Mouse (Mus musculus) ES-E14 (cell line): ENCODE results near the gene Jsrp1. TPM values are rescaled to one million over a fixed set of nuclear protein-coding genes. Genes with fewer than 3 reads are reported as not detected.

Experiments used
- DNase-seq: peaks from one replicate; pipeline ENCODE4 v3.0.0-alpha.2; 2013; ENCODE audit warnings: low read depth, low spot score
- H3K27ac ChIP-seq: 2 replicates; pipeline ENCODE4 v1.5.1; 2012; ENCODE audit warnings: low read depth, mild to moderate bottlenecking, low read length, moderate library complexity, mixed read lengths; ENCODE audit not compliant: poor library complexity, insufficient read depth, severe bottlenecking
- H3K36me3 ChIP-seq: 2 replicates; pipeline ENCODE4 v1.6.1; 2012; ENCODE audit warnings: mild to moderate bottlenecking, low read length, moderate library complexity, mixed read lengths; ENCODE audit not compliant: control insufficient read depth, poor library complexity, insufficient read depth, severe bottlenecking
- H3K4me1 ChIP-seq, 2 experiments: fragments of 150-350 bp in 1 of 2; sonication (generic) in 1 of 2; 2 replicates each; pipeline ENCODE4 v1.6.1; 2012; ENCODE audit warnings: low read length in 2 of 2, mild to moderate bottlenecking in 1 of 2, mixed read lengths in 1 of 2; ENCODE audit not compliant: control insufficient read depth in 2 of 2, insufficient read depth in 2 of 2, poor library complexity in 1 of 2
- H3K4me3 ChIP-seq, 2 experiments: fragments of 150-350 bp in 1 of 2; sonication (generic) in 1 of 2; 2 replicates each; pipeline ENCODE4 v1.5.1; 2012; ENCODE audit warnings: low read length in 2 of 2, low read depth in 1 of 2, mild to moderate bottlenecking in 1 of 2, mixed read lengths in 1 of 2; ENCODE audit not compliant: insufficient read depth in 1 of 2, poor library complexity in 1 of 2, severe bottlenecking in 1 of 2
- H3K9ac ChIP-seq: 2 replicates; pipeline ENCODE4 v1.6.1; 2012; ENCODE audit warnings: low read depth, mild to moderate bottlenecking, low read length, mixed read lengths; ENCODE audit not compliant: poor library complexity, insufficient read depth, severe bottlenecking
- H3K9me3 ChIP-seq: fragments of 150-350 bp; sonication (generic); 2 replicates; pipeline ENCODE4 v1.6.1; 2012; ENCODE audit warnings: low read depth, mild to moderate bottlenecking, low read length; ENCODE audit not compliant: control insufficient read depth, insufficient read depth
- CHD2 ChIP-seq: IDR thresholded peaks from 2 replicates; pipeline ENCODE4 v1.6.1; 2014; ENCODE audit warnings: mild to moderate bottlenecking, low read depth, low read length, inconsistent platforms
- HCFC1 ChIP-seq: IDR thresholded peaks from 2 replicates; pipeline ENCODE4 v1.6.1; 2012; ENCODE audit warnings: low read length, inconsistent platforms, borderline replicate concordance; ENCODE audit not compliant: insufficient read depth
- MAFK ChIP-seq: IDR thresholded peaks from 2 replicates; pipeline ENCODE4 v1.6.1; 2014; ENCODE audit warnings: mild to moderate bottlenecking, low read depth, low read length, inconsistent platforms; ENCODE audit not compliant: insufficient read depth
- ZC3H11A ChIP-seq: IDR thresholded peaks from 2 replicates; pipeline ENCODE4 v1.6.1; 2012; ENCODE audit warnings: low read depth, mild to moderate bottlenecking, inconsistent platforms, low read length, borderline replicate concordance
- ZNF384 ChIP-seq: IDR thresholded peaks from 2 replicates; pipeline ENCODE4 v1.6.1; 2012; ENCODE audit warnings: low read depth, low read length, inconsistent platforms
- in situ Hi-C, 2 experiments: fragments of 600-800 bp; cut with MboI; formaldehyde crosslinking; loops; one replicate each; pipeline ENCODE4 v1.15.1; 2025; ENCODE audit warnings: low sequenced_read_pairs in 2 of 2, inconsistent platforms in 1 of 2; ENCODE audit not compliant: unreplicated experiment in 2 of 2
- total RNA-seq: library from RNA; depleted of rRNA; stranded (reverse); fragments of 300-350 nt; gene quantifications from 2 replicates; pipeline ENCODE4 v1.2.3, GENCODE M21; 2012; rRNA removed

The Jsrp1 gene
- total RNA-seq, 1 experiment: 0.67 TPM

GRCm38 (mm10) chr10:80763502-80763901 is 49.8 kb downstream of the Jsrp1 start:
- H3K9ac ChIP-seq: no peak overlapping the region
- H3K4me3 ChIP-seq: no peak overlapping the region
- no peak for DNase-seq
- peaks cover 5 to 25% of the 10 kb centered on the region in 2 experiments; a peak in 3 of 4 replicates for H3K4me1 ChIP-seq
- TF ChIP-seq MAFK (no peak), HCFC1 (no peak), ZC3H11A (no peak), ZNF384 (no peak), CHD2 (no peak)
- in situ Hi-C loops: no loop called here
- H3K27ac ChIP-seq: no peak overlapping the region
- no peaks in the 10 kb centered on the region for H3K9me3 ChIP-seq
- H3K36me3 ChIP-seq: peaks cover 25% of the 10 kb centered on the region

- H3K9ac ChIP-seq: no peak overlapping the region
- no peak for DNase-seq
- H3K27ac ChIP-seq: no peak overlapping the region
- peaks cover 12% of the 10 kb centered on the region; the same call in 1 of the 2 replicates for H3K36me3 ChIP-seq
- TF ChIP-seq ZC3H11A (no peak), ZNF384 (no peak), HCFC1 (no peak), CHD2 (no peak), MAFK (no peak)
- in situ Hi-C loops: no loop called here
- peaks cover 5 to 28% of the 10 kb centered on the region in 2 experiments; a peak in 3 of 4 replicates for H3K4me1 ChIP-seq
- no peaks in the 10 kb centered on the region for H3K9me3 ChIP-seq
- H3K4me3 ChIP-seq: no peak overlapping the region
Measured at GRCm38 (mm10) chr10:80761821-80762220, 51.5 kb downstream of the Jsrp1 start.

GRCm38 (mm10) chr10:80760596-80761524 is 52.4 kb downstream of the Jsrp1 start:
- H3K36me3 ChIP-seq: peaks cover 8% of the 10 kb centered on the region; the same call in 1 of the 2 replicates
- H3K4me1 ChIP-seq: peaks cover 3 to 26% of the 10 kb centered on the region in 2 experiments; a peak in 3 of 4 replicates
- no peak overlapping the region for H3K9ac ChIP-seq
- H3K9me3 ChIP-seq: no peaks in the 10 kb centered on the region
- in situ Hi-C loops: no loop called here
- H3K4me3 ChIP-seq: no peak overlapping the region
- no peak for DNase-seq
- TF ChIP-seq ZC3H11A (no peak), HCFC1 (no peak), MAFK (no peak), ZNF384 (no peak), CHD2 (no peak)
- H3K27ac ChIP-seq: no peak overlapping the region

GRCm38 (mm10) chr10:80758651-80759050 is 54.6 kb downstream of the Jsrp1 start:
- H3K4me3 ChIP-seq: no peak overlapping the region
- H3K9ac ChIP-seq: no peak overlapping the region
- no peak overlapping the region for H3K27ac ChIP-seq
- DNase-seq: no peak
- in situ Hi-C loops: no loop called here
- H3K4me1 ChIP-seq: peaks cover 0 to 19% of the 10 kb centered on the region in 2 experiments; a peak in 3 of 4 replicates
- no peaks in the 10 kb centered on the region for H3K9me3 ChIP-seq
- H3K36me3 ChIP-seq: peaks cover 3% of the 10 kb centered on the region; the same call in 1 of the 2 replicates
- TF ChIP-seq HCFC1 (no peak), ZC3H11A (no peak), CHD2 (no peak), ZNF384 (no peak)

Other genes starting within 250 kb of the Jsrp1 start
- 20.8 and 23.5 TPM in 2 replicates for gene Klf16, start 236.2 kb downstream of the Jsrp1 start, total RNA-seq
- 67.9 and 68.7 TPM in 2 replicates for gene Abhd17a, start 223.2 kb downstream of the Jsrp1 start, total RNA-seq
- 54.8 and 83.8 TPM in 2 replicates for gene Scamp4, start 210.6 kb downstream of the Jsrp1 start, total RNA-seq
- 12.2 and 12.7 TPM in 2 replicates for gene Adat3, start 210.6 kb downstream of the Jsrp1 start, total RNA-seq
- 8.4 and 9.7 TPM in 2 replicates for gene Gm49322, start 207.5 kb downstream of the Jsrp1 start, total RNA-seq
- 138 and 167 TPM in 2 replicates for gene Csnk1g2, start 190.7 kb downstream of the Jsrp1 start, total RNA-seq
- 45.7 and 64.7 TPM in 2 replicates for gene Btbd2, start 156.4 kb downstream of the Jsrp1 start, total RNA-seq
- gene Mknk2, start 135.4 kb downstream of the Jsrp1 start, total RNA-seq: 33.6 and 40.7 TPM in 2 replicates
- gene Mob3a, start 111.5 kb downstream of the Jsrp1 start, total RNA-seq: 18.8 and 29.2 TPM in 2 replicates
- 8.9 and 13.9 TPM in 2 replicates for gene Izumo4, start 111.3 kb downstream of the Jsrp1 start, total RNA-seq
- 74.8 and 106 TPM in 2 replicates for gene Ap3d1, start 71.2 kb downstream of the Jsrp1 start, total RNA-seq
- gene Dot1l, start 58.3 kb downstream of the Jsrp1 start, total RNA-seq: 31.9 and 41.2 TPM in 2 replicates
- gene Sf3a2, start 15.3 kb downstream of the Jsrp1 start, total RNA-seq: 31.4 and 39.6 TPM in 2 replicates
- gene Plekhj1, start 14.9 kb downstream of the Jsrp1 start, total RNA-seq: 77.2 and 87.1 TPM in 2 replicates
- 1.0 and 1.9 TPM in 2 replicates for gene Amh, start 8.3 kb downstream of the Jsrp1 start, total RNA-seq
- 823 and 1,116 TPM in 2 replicates for gene Oaz1, start 13.2 kb upstream of the Jsrp1 start, total RNA-seq
- 2.4 and 6.9 TPM in 2 replicates for gene Lingo3, start 30.5 kb upstream of the Jsrp1 start, total RNA-seq
- 385 and 464 TPM in 2 replicates for gene Lsm7, start 41.7 kb upstream of the Jsrp1 start, total RNA-seq
- 38.9 and 66.1 TPM in 2 replicates for gene Sppl2b, start 41.8 kb upstream of the Jsrp1 start, total RNA-seq
- 0.26 TPM in 1 of 2 replicates, not detected in the other for gene Tmprss9, start 58.4 kb upstream of the Jsrp1 start, total RNA-seq
- gene Timm13, start 87.5 kb upstream of the Jsrp1 start, total RNA-seq: 219 and 244 TPM in 2 replicates
- 66.5 and 88.2 TPM in 2 replicates for gene Lmnb2, start 104.7 kb upstream of the Jsrp1 start, total RNA-seq
- 26.4 and 36.0 TPM in 2 replicates for gene Gadd45b, start 116.6 kb upstream of the Jsrp1 start, total RNA-seq
- gene Gng7, start 201.4 kb upstream of the Jsrp1 start, total RNA-seq: 0.79 and 0.94 TPM in 2 replicates
- gene Diras1, start 212.2 kb upstream of the Jsrp1 start, total RNA-seq: 1.1 and 1.3 TPM in 2 replicates
- 12.6 and 13.1 TPM in 2 replicates for gene Slc39a3, start 223.9 kb upstream of the Jsrp1 start, total RNA-seq
- gene Sgta, start 246.7 kb upstream of the Jsrp1 start, total RNA-seq: 113 and 116 TPM in 2 replicates